Mouse (Mus musculus): ENCODE measurements around the gene Fam83f. TPM values are rescaled to one million over a fixed set of nuclear protein-coding genes. Genes with fewer than 3 reads are reported as not detected.

Gene Fam83f
- polyA plus RNA-seq, 1 experiment = 5.4 TPM

DNA sequence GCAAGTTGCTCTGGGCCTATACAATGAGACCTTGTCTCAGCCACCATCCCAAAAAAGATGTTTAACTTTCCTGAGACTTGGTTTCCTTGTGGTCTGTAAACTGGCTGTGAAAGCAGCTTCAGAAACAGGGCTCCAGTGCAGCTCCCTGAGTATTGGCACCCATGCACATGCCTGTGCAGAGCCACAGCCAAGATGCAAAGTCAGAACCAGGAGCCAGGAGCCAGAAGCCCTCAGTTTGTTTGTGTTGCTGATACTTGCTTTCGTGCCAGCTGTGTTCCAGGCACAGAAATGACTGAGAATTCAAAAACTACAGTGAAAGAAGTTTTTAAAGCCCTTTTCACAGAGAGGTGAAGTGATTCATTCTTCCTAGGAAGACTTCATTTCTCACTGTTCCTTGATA lies 45.8 kb downstream of the Fam83f start:
- no peak for DNase-seq
- no peak overlapping the region for H3K27ac ChIP-seq (ENCODE audit: control insufficient read depth, insufficient read depth, low read length)
- 80% methylated on average over 1 of the region's 1 CpGs for WGBS

DNA sequence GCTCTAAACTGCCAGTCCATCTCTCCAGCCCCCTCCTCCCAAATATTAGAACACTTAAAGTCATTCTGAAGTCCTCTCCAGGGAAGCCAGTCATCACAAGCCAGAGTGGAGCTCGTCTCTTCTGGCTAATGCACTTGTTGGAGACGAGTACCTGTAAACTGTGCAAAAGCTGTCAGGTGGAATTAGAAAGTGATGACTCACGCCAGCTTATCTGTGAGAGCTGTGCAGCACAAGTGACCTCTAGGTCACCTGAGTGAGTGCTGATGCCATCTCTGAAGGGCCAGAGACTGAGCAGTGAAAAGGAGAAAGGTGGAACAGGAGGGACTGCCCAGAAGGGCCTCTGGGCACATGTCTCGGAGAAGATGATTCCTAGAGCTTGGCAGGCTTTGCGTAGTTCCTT lies 48.6 kb downstream of the Fam83f start:
- no peak overlapping the region for H3K4me3 ChIP-seq (ENCODE audit: control insufficient read depth, insufficient read depth, low read length)
- H3K36me3 ChIP-seq (ENCODE audit: control insufficient read depth, insufficient read depth, low read length) = no peaks in the 10 kb centered on the region
- TF ChIP-seq CTCF (IDR thresholded peaks at IDR 0.05; ENCODE audit: borderline replicate concordance, control insufficient read depth, extremely low read depth, insufficient read depth, low read length, poor library complexity) (no peak), POLR2A (IDR thresholded peaks at IDR 0.05; ENCODE audit: control insufficient read depth, extremely low read depth, insufficient read depth, low read length, poor library complexity) (no peak)
- H3K4me1 ChIP-seq (replicated peaks; ENCODE audit: control insufficient read depth, insufficient read depth, low read length) = peaks cover 13% of the 10 kb centered on the region
- no peak for DNase-seq
- no peaks in the 10 kb centered on the region for H3K27me3 ChIP-seq (ENCODE audit: control insufficient read depth, insufficient read depth, low read length)
- H3K27ac ChIP-seq (ENCODE audit: control insufficient read depth, insufficient read depth, low read length) = no peak overlapping the region
- 98% methylated on average over 5 of the region's 5 CpGs for WGBS

More for the DNA sequence above, 45.8 kb downstream of the Fam83f start:
- Histone ChIP-seq H3K4me1 (replicated peaks; ENCODE audit: control insufficient read depth, insufficient read depth, low read length) (peaks cover 12% of the 10 kb centered on the region; the same call in 1 of the 2 replicates), H3K4me3 (ENCODE audit: control insufficient read depth, insufficient read depth, low read length) (no peak overlapping the region), H3K27me3 (ENCODE audit: control insufficient read depth, insufficient read depth, low read length) (no peaks in the 10 kb centered on the region), H3K36me3 (ENCODE audit: control insufficient read depth, insufficient read depth, low read length) (no peaks in the 10 kb centered on the region)
- no peak for TF ChIP-seq POLR2A (IDR thresholded peaks at IDR 0.05; ENCODE audit: control insufficient read depth, extremely low read depth, insufficient read depth, low read length, poor library complexity)
- TF ChIP-seq CTCF (IDR thresholded peaks at IDR 0.05; ENCODE audit: borderline replicate concordance, control insufficient read depth, extremely low read depth, insufficient read depth, low read length, poor library complexity) = no peak

DNA sequence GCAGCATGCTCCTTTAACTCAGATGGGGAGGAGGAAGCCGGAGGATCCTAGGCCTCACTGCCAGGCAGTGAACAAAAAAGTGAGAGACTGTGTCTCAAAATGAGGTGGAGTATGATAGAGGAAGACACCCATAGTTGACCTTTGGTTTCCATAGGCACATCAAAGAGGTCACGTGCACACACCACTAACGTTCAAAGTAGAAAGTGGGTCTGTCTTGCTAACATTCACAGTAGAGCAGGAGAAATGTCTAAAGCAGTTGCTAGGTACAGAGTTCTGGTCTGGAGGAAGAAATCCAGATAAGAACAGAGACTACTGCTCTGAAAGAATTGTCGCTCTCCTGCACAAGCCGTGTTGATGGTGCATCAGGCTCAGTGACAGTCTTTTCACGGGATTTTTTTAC lies 50.2 kb downstream of the Fam83f start:
- Histone ChIP-seq H3K4me3 (ENCODE audit: control insufficient read depth, insufficient read depth, low read length) (no peak overlapping the region), H3K4me1 (replicated peaks; ENCODE audit: control insufficient read depth, insufficient read depth, low read length) (peaks cover 13% of the 10 kb centered on the region), H3K27ac (ENCODE audit: control insufficient read depth, insufficient read depth, low read length) (no peak overlapping the region), H3K36me3 (ENCODE audit: control insufficient read depth, insufficient read depth, low read length) (no peaks in the 10 kb centered on the region), H3K27me3 (ENCODE audit: control insufficient read depth, insufficient read depth, low read length) (no peaks in the 10 kb centered on the region)
- DNase-seq = no peak
- 75% methylated on average over 6 of the region's 6 CpGs for WGBS
- TF ChIP-seq CTCF (IDR thresholded peaks at IDR 0.05; ENCODE audit: borderline replicate concordance, control insufficient read depth, extremely low read depth, insufficient read depth, low read length, poor library complexity) = no peak

DNA sequence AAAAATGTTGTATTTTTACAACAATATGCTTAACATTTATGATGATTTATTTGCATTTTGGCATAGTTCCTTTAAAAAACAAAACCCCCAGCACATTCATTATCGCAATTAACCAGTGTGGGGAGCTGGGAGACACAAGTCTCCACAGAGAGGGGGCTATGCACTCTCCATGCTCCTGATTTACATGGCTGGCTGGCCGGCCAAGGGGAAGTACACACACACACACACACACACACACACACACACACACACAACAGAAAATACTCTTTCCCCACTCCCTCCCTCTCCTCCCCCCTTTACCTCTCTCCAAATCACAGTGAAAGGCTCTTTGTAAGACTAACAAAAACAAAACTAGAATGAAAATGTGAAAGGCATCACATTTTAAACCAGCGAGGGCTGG lies 50.7 kb downstream of the Fam83f start:
- peaks cover 13% of the 10 kb centered on the region for H3K4me1 ChIP-seq (replicated peaks; ENCODE audit: control insufficient read depth, insufficient read depth, low read length)
- TF ChIP-seq POLR2A (IDR thresholded peaks at IDR 0.05; ENCODE audit: control insufficient read depth, extremely low read depth, insufficient read depth, low read length, poor library complexity) (no peak), CTCF (IDR thresholded peaks at IDR 0.05; ENCODE audit: borderline replicate concordance, control insufficient read depth, extremely low read depth, insufficient read depth, low read length, poor library complexity) (no peak)
- H3K36me3 ChIP-seq (ENCODE audit: control insufficient read depth, insufficient read depth, low read length) = no peaks in the 10 kb centered on the region
- H3K27me3 ChIP-seq (ENCODE audit: control insufficient read depth, insufficient read depth, low read length) = no peaks in the 10 kb centered on the region
- no peak overlapping the region for H3K27ac ChIP-seq (ENCODE audit: control insufficient read depth, insufficient read depth, low read length)
- WGBS = 79% methylated on average over 3 of the region's 3 CpGs
- no peak for DNase-seq
- H3K4me3 ChIP-seq (ENCODE audit: control insufficient read depth, insufficient read depth, low read length) = no peak overlapping the region

GRCm38 (mm10) chr15:80729477-80729876 lies 57.8 kb downstream of the Fam83f start:
- WGBS = 65% methylated on average over 2 of the region's 2 CpGs
- no peaks in the 10 kb centered on the region for H3K4me1 ChIP-seq (replicated peaks; ENCODE audit: control insufficient read depth, insufficient read depth, low read length)

GRCm38 (mm10) chr15:80731043-80731442 lies 59.4 kb downstream of the Fam83f start:
- TF ChIP-seq CTCF (IDR thresholded peaks at IDR 0.05; ENCODE audit: borderline replicate concordance, control insufficient read depth, extremely low read depth, insufficient read depth, low read length, poor library complexity) (no peak), POLR2A (IDR thresholded peaks at IDR 0.05; ENCODE audit: control insufficient read depth, extremely low read depth, insufficient read depth, low read length, poor library complexity) (no peak)
- 100% methylated on average over 1 of the region's 1 CpGs for WGBS
- no peak for DNase-seq
- Histone ChIP-seq H3K27me3 (ENCODE audit: control insufficient read depth, insufficient read depth, low read length) (no peaks in the 10 kb centered on the region), H3K27ac (ENCODE audit: control insufficient read depth, insufficient read depth, low read length) (no peak overlapping the region), H3K36me3 (ENCODE audit: control insufficient read depth, insufficient read depth, low read length) (no peaks in the 10 kb centered on the region), H3K4me3 (ENCODE audit: control insufficient read depth, insufficient read depth, low read length) (no peak overlapping the region), H3K4me1 (replicated peaks; ENCODE audit: control insufficient read depth, insufficient read depth, low read length) (peaks cover 3% of the 10 kb centered on the region)

More at GRCm38 (mm10) chr15:80729477-80729876, 57.8 kb downstream of the Fam83f start:
- Histone ChIP-seq H3K27ac (ENCODE audit: control insufficient read depth, insufficient read depth, low read length) (no peak overlapping the region), H3K27me3 (ENCODE audit: control insufficient read depth, insufficient read depth, low read length) (no peaks in the 10 kb centered on the region), H3K4me3 (ENCODE audit: control insufficient read depth, insufficient read depth, low read length) (no peak overlapping the region), H3K36me3 (ENCODE audit: control insufficient read depth, insufficient read depth, low read length) (no peaks in the 10 kb centered on the region)
- TF ChIP-seq POLR2A (IDR thresholded peaks at IDR 0.05; ENCODE audit: control insufficient read depth, extremely low read depth, insufficient read depth, low read length, poor library complexity) = no peak
- no peak for TF ChIP-seq CTCF (IDR thresholded peaks at IDR 0.05; ENCODE audit: borderline replicate concordance, control insufficient read depth, extremely low read depth, insufficient read depth, low read length, poor library complexity)
- DNase-seq = no peak

DNA sequence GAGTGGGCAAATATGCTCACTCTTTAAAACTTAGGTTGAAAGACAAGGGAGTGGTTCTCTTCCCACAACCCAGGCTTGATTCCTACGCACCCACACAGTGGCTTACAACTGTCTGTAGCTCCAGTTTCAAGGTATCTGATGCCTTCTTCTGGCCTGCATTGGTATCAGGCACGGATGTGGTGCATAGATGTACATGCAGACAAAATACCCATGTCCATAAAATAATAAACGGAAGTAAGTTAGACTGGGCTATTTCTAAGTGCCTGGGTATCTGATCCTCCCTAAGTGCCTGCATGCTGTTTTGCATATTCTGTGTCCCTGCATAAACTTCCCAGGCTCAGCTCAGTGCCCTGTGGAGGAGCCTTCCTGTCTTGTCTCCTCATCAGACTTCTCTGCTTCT lies 59.9 kb downstream of the Fam83f start:
- WGBS = 97% methylated on average over 3 of the region's 3 CpGs
- no peaks in the 10 kb centered on the region for H3K36me3 ChIP-seq (ENCODE audit: control insufficient read depth, insufficient read depth, low read length)
- peaks cover 3% of the 10 kb centered on the region for H3K4me1 ChIP-seq (replicated peaks; ENCODE audit: control insufficient read depth, insufficient read depth, low read length)
- no peak overlapping the region for H3K27ac ChIP-seq (ENCODE audit: control insufficient read depth, insufficient read depth, low read length)
- no peak overlapping the region for H3K4me3 ChIP-seq (ENCODE audit: control insufficient read depth, insufficient read depth, low read length)
- DNase-seq = no peak
- TF ChIP-seq POLR2A (IDR thresholded peaks at IDR 0.05; ENCODE audit: control insufficient read depth, extremely low read depth, insufficient read depth, low read length, poor library complexity) (no peak), CTCF (IDR thresholded peaks at IDR 0.05; ENCODE audit: borderline replicate concordance, control insufficient read depth, extremely low read depth, insufficient read depth, low read length, poor library complexity) (no peak)
- no peaks in the 10 kb centered on the region for H3K27me3 ChIP-seq (ENCODE audit: control insufficient read depth, insufficient read depth, low read length)
